Mouse (Mus musculus): ENCODE results near the gene Fig4. TPM values are rescaled to one million over a fixed set of nuclear protein-coding genes. Genes with fewer than 3 reads are reported as not detected.

The Fig4 gene
- polyA plus RNA-seq, 1 experiment from 2014 or later: 14.9 TPM

DNA sequence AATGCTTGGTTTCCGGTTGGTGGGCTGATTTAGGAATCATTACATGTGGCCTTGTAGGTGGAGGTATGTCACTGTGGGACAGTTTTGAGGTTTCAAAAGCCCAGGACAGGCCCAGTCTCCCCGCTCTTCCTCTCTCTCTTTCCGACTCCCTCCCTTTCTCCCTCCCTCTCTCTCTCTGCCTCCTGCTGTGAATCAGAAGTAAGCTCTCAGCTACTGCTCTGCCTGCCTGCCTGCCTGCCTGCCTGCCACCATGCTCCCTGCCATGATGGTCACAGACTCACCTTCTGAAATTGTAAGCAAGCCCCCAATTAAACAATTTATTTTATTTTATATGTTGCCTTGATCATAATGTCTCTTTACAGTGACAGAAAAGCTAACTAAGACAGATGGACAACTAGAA, 67.5 kb downstream of the Fig4 start:
- no peak for ATAC-seq (ENCODE audit: insufficient read depth, low FRiP score)
- Histone ChIP-seq H3K9ac (ENCODE audit: low read length) (no peak overlapping the region), H3K4me3 (replicated peaks; ENCODE audit: low read length) (no peak overlapping the region), H3K4me2 (ENCODE audit: low read depth, low read length) (no peak overlapping the region), H3K36me3 (ENCODE audit: control insufficient read depth, insufficient read depth, low read length) (no peaks in the 10 kb centered on the region), H3K4me1 (ENCODE audit: control insufficient read depth, insufficient read depth, low read length) (no peaks in the 10 kb centered on the region), H3K27me3 (ENCODE audit: control insufficient read depth, insufficient read depth, low read length) (no peaks in the 10 kb centered on the region), H3K9me3 (replicated peaks; ENCODE audit: control insufficient read depth, low read length) (no peaks in the 10 kb centered on the region), H3K27ac (ENCODE audit: low read length) (no peak overlapping the region)
- 89% methylated on average over 3 of the region's 3 CpGs for WGBS

DNA sequence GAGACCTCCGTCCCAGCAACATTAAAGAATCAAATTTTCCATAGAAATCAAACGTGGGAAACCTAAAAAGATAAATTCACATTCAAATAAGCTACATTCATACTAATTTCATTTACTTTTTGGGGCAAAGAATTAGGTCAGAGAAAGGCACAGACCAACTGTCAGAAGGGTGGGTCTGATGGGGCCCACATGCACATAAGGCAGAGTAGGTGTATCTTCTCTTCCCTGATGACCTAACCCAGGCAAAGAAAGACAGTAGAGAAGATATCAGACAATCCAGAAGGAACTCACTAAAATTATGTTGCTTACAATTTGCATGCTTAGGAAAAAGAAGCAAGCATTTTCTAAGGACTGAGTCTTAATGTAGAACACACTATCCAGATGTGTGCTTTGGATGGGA, 67.9 kb downstream of the Fig4 start:
- WGBS: 88% methylated on average over 2 of the region's 2 CpGs
- Histone ChIP-seq H3K36me3 (ENCODE audit: control insufficient read depth, insufficient read depth, low read length) (no peaks in the 10 kb centered on the region), H3K9ac (ENCODE audit: low read length) (no peak overlapping the region), H3K27ac (ENCODE audit: low read length) (no peak overlapping the region), H3K27me3 (ENCODE audit: control insufficient read depth, insufficient read depth, low read length) (no peaks in the 10 kb centered on the region), H3K9me3 (replicated peaks; ENCODE audit: control insufficient read depth, low read length) (no peaks in the 10 kb centered on the region), H3K4me3 (replicated peaks; ENCODE audit: low read length) (no peak overlapping the region), H3K4me2 (ENCODE audit: low read depth, low read length) (no peak overlapping the region), H3K4me1 (ENCODE audit: control insufficient read depth, insufficient read depth, low read length) (no peaks in the 10 kb centered on the region)
- ATAC-seq (ENCODE audit: insufficient read depth, low FRiP score): no peak

DNA sequence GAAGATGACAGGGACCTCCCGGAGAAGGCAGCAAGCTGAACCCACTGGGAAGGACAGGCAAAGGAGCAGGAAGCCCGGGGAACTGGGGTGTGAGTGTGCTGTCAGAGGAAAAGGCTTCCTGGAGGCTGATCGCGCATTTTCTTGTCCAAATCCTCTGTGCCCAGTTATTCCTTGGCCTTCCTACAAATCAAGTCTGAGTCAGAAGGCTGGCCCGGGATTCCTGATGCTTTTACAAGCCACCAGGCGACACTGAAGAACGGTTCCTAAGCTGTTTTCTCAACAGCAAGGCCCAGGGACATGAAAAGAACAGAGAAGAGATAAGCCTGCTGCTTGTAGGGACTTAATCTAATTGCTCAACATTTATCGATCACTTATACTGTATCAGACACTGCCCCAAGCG, 68.5 kb downstream of the Fig4 start:
- Histone ChIP-seq H3K4me2 (ENCODE audit: low read depth, low read length) (no peak overlapping the region), H3K9me3 (replicated peaks; ENCODE audit: control insufficient read depth, low read length) (no peaks in the 10 kb centered on the region), H3K9ac (ENCODE audit: low read length) (no peak overlapping the region), H3K4me1 (ENCODE audit: control insufficient read depth, insufficient read depth, low read length) (no peaks in the 10 kb centered on the region), H3K27ac (ENCODE audit: low read length) (no peak overlapping the region), H3K27me3 (ENCODE audit: control insufficient read depth, insufficient read depth, low read length) (no peaks in the 10 kb centered on the region), H3K36me3 (ENCODE audit: control insufficient read depth, insufficient read depth, low read length) (no peaks in the 10 kb centered on the region), H3K4me3 (replicated peaks; ENCODE audit: low read length) (no peak overlapping the region)
- WGBS: 71% methylated on average over 9 of the region's 9 CpGs
- no peak for ATAC-seq (ENCODE audit: insufficient read depth, low FRiP score)

DNA sequence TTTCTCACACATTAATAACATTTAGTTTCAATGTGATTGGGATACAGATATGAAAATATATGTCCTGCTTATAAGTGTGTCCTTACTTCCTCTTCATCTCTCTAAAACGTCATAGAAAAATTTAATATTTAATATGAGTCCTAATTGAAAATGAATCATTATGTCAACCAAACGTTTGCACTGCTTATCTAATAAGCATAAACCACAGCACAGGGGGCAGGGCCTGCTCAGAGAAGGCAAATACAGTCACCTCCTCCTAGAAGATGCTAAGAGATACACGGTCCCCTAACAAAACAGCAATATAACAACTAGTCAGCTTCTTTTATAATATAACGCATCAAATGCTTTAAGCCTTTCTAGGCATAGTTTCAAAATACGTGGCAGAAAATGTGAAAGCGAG, 69.9 kb downstream of the Fig4 start:
- no peak overlapping the region for H3K27ac ChIP-seq (ENCODE audit: low read length)
- no peaks in the 10 kb centered on the region for H3K27me3 ChIP-seq (ENCODE audit: control insufficient read depth, insufficient read depth, low read length)
- no peak overlapping the region for H3K4me3 ChIP-seq (replicated peaks; ENCODE audit: low read length)
- no peak overlapping the region for H3K9ac ChIP-seq (ENCODE audit: low read length)
- ATAC-seq (ENCODE audit: insufficient read depth, low FRiP score): no peak
- no peaks in the 10 kb centered on the region for H3K9me3 ChIP-seq (replicated peaks; ENCODE audit: control insufficient read depth, low read length)
- no peaks in the 10 kb centered on the region for H3K36me3 ChIP-seq (ENCODE audit: control insufficient read depth, insufficient read depth, low read length)
- no peak overlapping the region for H3K4me2 ChIP-seq (ENCODE audit: low read depth, low read length)
- whole genome bisulfite sequencing: 71% methylated on average over 6 of the region's 6 CpGs
- no peaks in the 10 kb centered on the region for H3K4me1 ChIP-seq (ENCODE audit: control insufficient read depth, insufficient read depth, low read length)

DNA sequence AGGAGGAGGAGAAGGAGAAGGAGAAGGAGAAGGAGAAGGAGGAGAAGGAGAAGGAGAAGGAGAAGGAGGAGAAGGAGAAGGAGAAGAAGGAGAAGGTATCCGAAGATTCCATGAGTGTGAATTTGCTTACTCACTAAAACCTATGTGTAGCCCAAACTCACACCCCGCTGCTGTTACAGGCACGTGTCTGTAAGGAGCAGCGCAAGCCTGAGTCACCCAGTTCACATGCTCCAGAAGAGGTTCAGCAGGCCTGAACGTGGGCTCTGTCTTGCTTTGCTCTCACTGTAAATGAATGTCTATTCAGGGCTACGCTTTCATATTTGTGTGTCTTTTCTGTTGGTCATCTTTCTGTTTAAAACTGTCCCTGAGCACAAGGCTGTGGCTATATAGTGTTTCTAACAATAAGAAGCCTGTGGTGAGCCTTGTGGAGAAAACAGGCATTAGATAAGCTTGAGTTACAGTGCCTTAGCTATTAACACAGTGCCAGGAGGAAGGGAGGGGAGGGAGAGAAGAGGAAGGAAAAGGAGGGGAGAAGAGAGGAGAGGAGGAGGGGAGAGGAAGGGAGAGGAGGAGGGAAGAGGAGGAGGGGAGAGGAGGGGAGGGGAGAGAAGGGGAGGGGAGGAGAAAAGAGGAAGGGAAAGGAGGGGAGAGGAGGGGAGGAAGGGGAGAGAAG, 71.8 kb downstream of the Fig4 start:
- no peak overlapping the region for H3K27ac ChIP-seq (ENCODE audit: low read length)
- H3K9me3 ChIP-seq (replicated peaks; ENCODE audit: control insufficient read depth, low read length): no peaks in the 10 kb centered on the region
- no peak overlapping the region for H3K4me2 ChIP-seq (ENCODE audit: low read depth, low read length)
- H3K4me3 ChIP-seq (replicated peaks; ENCODE audit: low read length): no peak overlapping the region
- WGBS: 83% methylated on average over 6 of the region's 6 CpGs
- no peaks in the 10 kb centered on the region for H3K4me1 ChIP-seq (ENCODE audit: control insufficient read depth, insufficient read depth, low read length)
- no peaks in the 10 kb centered on the region for H3K36me3 ChIP-seq (ENCODE audit: control insufficient read depth, insufficient read depth, low read length)
- H3K27me3 ChIP-seq (ENCODE audit: control insufficient read depth, insufficient read depth, low read length): no peaks in the 10 kb centered on the region
- no peak overlapping the region for H3K9ac ChIP-seq (ENCODE audit: low read length)
- no peak for ATAC-seq (ENCODE audit: insufficient read depth, low FRiP score)

DNA sequence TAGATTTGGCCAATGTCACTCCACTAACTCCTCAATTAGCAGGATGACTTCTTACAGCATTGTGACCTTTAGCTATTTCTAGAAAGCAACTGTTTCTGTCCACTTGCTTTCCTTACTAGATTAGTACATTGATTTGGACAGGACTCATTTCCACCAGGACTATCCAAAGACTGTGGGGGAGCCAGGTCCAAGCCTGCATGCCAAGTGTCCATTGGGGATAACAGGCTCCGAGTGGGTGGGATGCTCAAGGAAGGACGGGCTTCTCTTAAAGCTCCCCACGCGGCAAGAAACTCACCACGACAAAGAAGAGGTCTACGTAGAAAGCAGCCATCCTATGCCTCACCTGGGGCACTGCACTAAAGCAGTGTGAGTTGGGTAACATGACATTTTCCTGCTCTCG, 75.4 kb downstream of the Fig4 start:
- Histone ChIP-seq H3K4me1 (ENCODE audit: control insufficient read depth, insufficient read depth, low read length) (no peaks in the 10 kb centered on the region), H3K4me2 (ENCODE audit: low read depth, low read length) (no peak overlapping the region), H3K27ac (ENCODE audit: low read length) (no peak overlapping the region), H3K9ac (ENCODE audit: low read length) (no peak overlapping the region), H3K36me3 (ENCODE audit: control insufficient read depth, insufficient read depth, low read length) (no peaks in the 10 kb centered on the region), H3K4me3 (replicated peaks; ENCODE audit: low read length) (no peak overlapping the region), H3K27me3 (ENCODE audit: control insufficient read depth, insufficient read depth, low read length) (no peaks in the 10 kb centered on the region), H3K9me3 (replicated peaks; ENCODE audit: control insufficient read depth, low read length) (no peaks in the 10 kb centered on the region)
- ATAC-seq (ENCODE audit: insufficient read depth, low FRiP score): no peak
- 90% methylated on average over 7 of the region's 7 CpGs for WGBS

DNA sequence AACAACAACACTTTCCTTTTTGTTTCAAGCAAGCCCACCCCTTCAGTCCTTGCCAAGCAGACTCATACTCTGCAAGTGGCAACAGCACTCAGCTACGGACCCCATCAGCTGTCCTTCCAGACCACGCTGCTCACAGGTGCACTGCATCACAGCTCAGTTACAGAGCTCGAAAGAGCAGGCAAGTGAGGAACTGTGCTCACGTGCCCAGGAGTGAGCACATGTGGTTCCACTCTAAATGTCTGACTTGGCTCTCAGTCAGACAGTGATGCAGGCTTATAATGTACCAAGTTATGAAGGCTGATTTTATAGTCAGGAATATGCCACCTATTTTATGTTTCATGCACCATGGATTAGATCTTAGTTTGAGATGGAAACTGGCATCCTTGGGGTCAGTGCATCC, 79.6 kb downstream of the Fig4 start:
- Histone ChIP-seq H3K27ac (ENCODE audit: low read length) (no peak overlapping the region), H3K9ac (ENCODE audit: low read length) (no peak overlapping the region), H3K4me3 (replicated peaks; ENCODE audit: low read length) (no peak overlapping the region), H3K9me3 (replicated peaks; ENCODE audit: control insufficient read depth, low read length) (no peaks in the 10 kb centered on the region), H3K4me2 (ENCODE audit: low read depth, low read length) (no peak overlapping the region), H3K27me3 (ENCODE audit: control insufficient read depth, insufficient read depth, low read length) (no peaks in the 10 kb centered on the region), H3K36me3 (ENCODE audit: control insufficient read depth, insufficient read depth, low read length) (no peaks in the 10 kb centered on the region), H3K4me1 (ENCODE audit: control insufficient read depth, insufficient read depth, low read length) (no peaks in the 10 kb centered on the region)
- ATAC-seq (ENCODE audit: insufficient read depth, low FRiP score): no peak
- WGBS: 56% methylated on average over 4 of the region's 4 CpGs

DNA sequence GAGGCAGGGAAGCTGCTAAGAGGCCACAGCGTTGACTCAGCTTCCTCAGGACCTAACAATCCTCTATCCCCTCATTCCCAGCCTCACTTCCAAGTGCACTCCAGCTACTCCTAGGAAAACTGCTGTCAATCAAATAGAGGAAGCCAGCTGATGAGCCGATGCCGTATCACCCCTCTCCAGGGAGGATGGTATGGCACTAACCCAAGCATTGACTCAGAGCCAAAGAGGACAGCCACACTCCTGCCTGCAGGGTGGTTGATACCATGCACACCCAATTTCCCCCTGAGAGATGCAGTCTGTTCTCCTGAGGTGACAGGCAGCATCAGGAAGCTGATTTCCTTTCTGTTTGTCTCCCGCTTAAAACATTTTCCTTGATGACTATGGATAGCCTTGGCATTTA, 81.9 kb downstream of the Fig4 start:
- 86% methylated on average over 4 of the region's 4 CpGs for WGBS

DNA sequence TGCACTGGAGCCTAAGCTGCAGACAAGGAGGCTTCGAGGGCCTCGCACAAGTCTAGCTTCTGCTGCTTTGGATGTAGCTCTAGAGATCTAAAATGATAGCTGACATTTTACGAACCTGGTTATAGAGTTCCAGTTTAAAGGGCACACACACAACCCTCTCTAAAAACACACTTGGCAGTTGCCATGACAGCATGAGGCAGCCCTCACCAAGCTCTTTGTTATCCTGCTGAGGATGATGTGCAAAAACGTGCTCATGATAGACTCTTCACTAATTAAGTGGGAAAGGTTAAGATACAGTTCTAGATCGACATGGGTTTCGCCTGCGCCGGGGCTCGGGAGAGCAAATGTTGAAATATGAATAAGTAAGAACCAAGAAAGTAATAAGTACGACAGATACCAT, 84.2 kb downstream of the Fig4 start:
- ATAC-seq (ENCODE audit: insufficient read depth, low FRiP score): no peak
- Histone ChIP-seq H3K9me3 (replicated peaks; ENCODE audit: control insufficient read depth, low read length) (no peaks in the 10 kb centered on the region), H3K36me3 (ENCODE audit: control insufficient read depth, insufficient read depth, low read length) (no peaks in the 10 kb centered on the region), H3K9ac (ENCODE audit: low read length) (no peak overlapping the region), H3K27ac (ENCODE audit: low read length) (no peak overlapping the region), H3K4me1 (ENCODE audit: control insufficient read depth, insufficient read depth, low read length) (no peaks in the 10 kb centered on the region), H3K27me3 (ENCODE audit: control insufficient read depth, insufficient read depth, low read length) (no peaks in the 10 kb centered on the region), H3K4me2 (ENCODE audit: low read depth, low read length) (no peak overlapping the region), H3K4me3 (replicated peaks; ENCODE audit: low read length) (no peak overlapping the region)
- 90% methylated on average over 10 of the region's 10 CpGs for WGBS

More for the DNA sequence above, 81.9 kb downstream of the Fig4 start:
- Histone ChIP-seq H3K9ac (ENCODE audit: low read length) (no peak overlapping the region), H3K4me2 (ENCODE audit: low read depth, low read length) (no peak overlapping the region), H3K4me3 (replicated peaks; ENCODE audit: low read length) (no peak overlapping the region), H3K4me1 (ENCODE audit: control insufficient read depth, insufficient read depth, low read length) (no peaks in the 10 kb centered on the region), H3K36me3 (ENCODE audit: control insufficient read depth, insufficient read depth, low read length) (no peaks in the 10 kb centered on the region), H3K27me3 (ENCODE audit: control insufficient read depth, insufficient read depth, low read length) (no peaks in the 10 kb centered on the region), H3K9me3 (replicated peaks; ENCODE audit: control insufficient read depth, low read length) (no peaks in the 10 kb centered on the region), H3K27ac (ENCODE audit: low read length) (no peak overlapping the region)
- ATAC-seq (ENCODE audit: insufficient read depth, low FRiP score): no peak

DNA sequence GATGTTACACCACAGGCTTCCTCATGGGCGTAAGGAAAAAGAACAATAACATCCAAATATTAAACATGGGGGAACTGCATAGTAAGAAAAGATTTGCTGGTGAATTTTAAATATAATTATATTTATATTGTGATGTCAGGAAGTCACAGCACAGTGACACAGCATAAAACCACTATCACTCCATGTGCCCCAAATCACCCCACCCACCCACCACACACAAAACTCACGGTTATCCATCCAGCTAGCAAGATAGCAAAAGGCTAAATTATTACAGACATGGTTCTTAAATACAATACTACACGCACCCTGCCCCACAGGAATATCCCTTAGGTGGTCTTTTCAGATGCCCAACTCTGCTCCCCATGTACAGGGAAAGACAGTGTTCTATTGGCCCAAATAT, 89.0 kb downstream of the Fig4 start:
- no peak overlapping the region for H3K4me3 ChIP-seq (replicated peaks; ENCODE audit: low read length)
- no peaks in the 10 kb centered on the region for H3K4me1 ChIP-seq (ENCODE audit: control insufficient read depth, insufficient read depth, low read length)
- no peaks in the 10 kb centered on the region for H3K36me3 ChIP-seq (ENCODE audit: control insufficient read depth, insufficient read depth, low read length)
- no peak for ATAC-seq (ENCODE audit: insufficient read depth, low FRiP score)
- H3K9ac ChIP-seq (ENCODE audit: low read length): no peak overlapping the region
- 82% methylated on average over 3 of the region's 3 CpGs for WGBS
- H3K9me3 ChIP-seq (replicated peaks; ENCODE audit: control insufficient read depth, low read length): no peaks in the 10 kb centered on the region
- H3K4me2 ChIP-seq (ENCODE audit: low read depth, low read length): no peak overlapping the region
- no peaks in the 10 kb centered on the region for H3K27me3 ChIP-seq (ENCODE audit: control insufficient read depth, insufficient read depth, low read length)
- H3K27ac ChIP-seq (ENCODE audit: low read length): no peak overlapping the region
